Mouse (Mus musculus) Patski (cell line): ENCODE measurements around the gene Cldn4. TPM values are rescaled to one million over a fixed set of nuclear protein-coding genes. Genes with fewer than 3 reads are reported as not detected.
A peak's percentile ranks its signal among the peaks of the same experiment; 100 is the strongest.
"Not testable (repeated sequence)": the region's sequence is repeated elsewhere in the genome, so short reads cannot be mapped to it uniquely, and the experiment has no call there.

Experiments used
- ATAC-seq: fragments of 100-300 bp; one replicate; pipeline ENCODE4 v1.8.0; 2021
- CTCF ChIA-PET: fragments of 350-600 bp; sonication (Branson Sonifier 250); formaldehyde crosslinking; loops from one replicate; lab custom pipeline; 2022; ENCODE audit warnings: inconsistent platforms; lab: Charles Lee
- POLR2A ChIA-PET: fragments of 350-600 bp; sonication (Branson Sonifier 250); formaldehyde crosslinking; loops from one replicate; lab custom pipeline; 2022; ENCODE audit warnings: antibody characterized with exemption, inconsistent platforms; lab: Charles Lee
- DNase-seq: peaks from one replicate; pipeline ENCODE4 v3.0.0-alpha.2; 2011; ENCODE audit warnings: low read depth, low spot score
- H3K27me3 ChIP-seq: fragments of 371-371 bp; one replicate; pipeline ENCODE4 v1.5.1; 2021
- CTCF ChIP-seq: fragments of 100-300 bp; IDR thresholded peaks from one replicate; pipeline ENCODE4 v1.5.1; 2021
- in situ Hi-C: fragments of 300-500 bp; cut with MboI; formaldehyde crosslinking; loops from 3 replicates; pipeline ENCODE4 v1.11.1; 2018; ENCODE audit warnings: low pct_unique_long_range_greater_than_20kb, mixed read lengths
- polyA plus RNA-seq: library from polyadenylated mRNA; unstranded; gene quantifications from one replicate; pipeline ENCODE4 v1.2.3, GENCODE M21; 2021

The Cldn4 gene
- polyA plus RNA-seq, 1 experiment from 2014 or later = 0.09 TPM

- H3K27me3 ChIP-seq = no peaks in the 10 kb centered on the region
- ATAC-seq (no peak), DNase-seq (no peak)
- in situ Hi-C loops = no loop called here
- TF ChIP-seq CTCF = no peak
- POLR2A ChIA-PET = no interaction called here
- CTCF ChIA-PET = interaction anchor here (2.1 kb wide), 1 partner anchor 14 kb away, joined by 6 read pairs; no protein-coding TSS in a partner anchor
These were observed 818 bp upstream of the Cldn4 start for GRCm38 (mm10) chr5:134947420-134948084.

- POLR2A ChIA-PET = no interaction called here
- no peak for TF ChIP-seq CTCF
- CTCF ChIA-PET = interaction anchor here (0.9 to 2.1 kb wide), 3 partner anchors 12 to 39 kb away, joined by 3 to 7 read pairs (median 6); no protein-coding TSS in a partner anchor
- DNase-seq = no peak
- ATAC-seq = no peak
- no peaks in the 10 kb centered on the region for H3K27me3 ChIP-seq
- in situ Hi-C loops = no loop called here
These were observed 474 bp downstream of the Cldn4 start for GRCm38 (mm10) chr5:134946063-134946856.

GRCm38 (mm10) chr5:134945266-134945959 is 1.3 kb downstream of the Cldn4 start:
- ATAC-seq (no peak), DNase-seq (no peak)
- CTCF ChIA-PET = interaction anchor here (0.9 to 2.1 kb wide), 3 partner anchors 11 to 38 kb away, joined by 3 to 7 read pairs (median 6); no protein-coding TSS in a partner anchor
- no peak for TF ChIP-seq CTCF
- in situ Hi-C loops = no loop called here
- H3K27me3 ChIP-seq = no peaks in the 10 kb centered on the region
- POLR2A ChIA-PET = no interaction called here

- ATAC-seq = no peak
- in situ Hi-C loops = no loop called here
- ChIA-PET POLR2A (no interaction called here), CTCF (interaction anchor here (1.1 kb wide), 1 partner anchor 10 kb away, joined by 3 read pairs; no protein-coding TSS in a partner anchor)
- no peak for DNase-seq
- H3K27me3 ChIP-seq = no peaks in the 10 kb centered on the region
- no peak for TF ChIP-seq CTCF
These were observed 2.6 kb downstream of the Cldn4 start for GRCm38 (mm10) chr5:134944179-134944578.

DNA sequence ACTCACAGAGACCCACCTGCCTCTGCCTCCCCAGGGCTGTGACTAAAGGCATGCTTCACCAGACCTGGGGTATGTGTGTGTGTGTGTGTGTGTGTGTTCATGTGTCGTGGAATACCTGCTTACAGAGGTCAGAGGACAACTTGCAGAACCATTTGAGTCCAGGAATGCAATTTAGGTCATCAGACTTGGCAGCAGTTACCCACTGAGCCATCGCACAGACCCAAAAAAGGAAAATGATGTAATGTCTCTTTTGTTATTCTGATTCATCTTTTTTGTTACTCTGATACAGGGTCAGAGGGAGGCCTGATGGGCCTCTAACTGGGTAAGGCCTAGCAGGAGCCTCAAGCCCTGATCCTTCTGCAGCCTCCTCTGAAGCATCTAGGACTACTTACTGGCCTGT is 4.0 kb downstream of the Cldn4 start:
- peak; percentile 75 for DNase-seq
- in situ Hi-C loops = no loop called here

GRCm38 (mm10) chr5:134941472-134942209 is 5.1 kb downstream of the Cldn4 start:
- ATAC-seq = no peak
- no peaks in the 10 kb centered on the region for H3K27me3 ChIP-seq
- ChIA-PET CTCF (interaction anchor here (1.6 kb wide), 1 partner anchor 19 kb away, joined by 3 read pairs; no protein-coding TSS in a partner anchor), POLR2A (interaction anchor here (0.7 to 1.4 kb wide), 3 partner anchors 9 to 322 kb away, joined by 3 to 4 read pairs (median 4); partner anchors contain the start of gene Mettl27)
- in situ Hi-C loops = no loop called here
- no peak for TF ChIP-seq CTCF
- no peak for DNase-seq

More for the DNA sequence above, 4.0 kb downstream of the Cldn4 start:
- no peak for TF ChIP-seq CTCF
- ATAC-seq = peak; percentile 56
- H3K27me3 ChIP-seq = no peaks in the 10 kb centered on the region
- ChIA-PET CTCF (no interaction called here), POLR2A (interaction anchor here (0.7 to 1.0 kb wide), 3 partner anchors 11 to 320 kb away, joined by 3 to 4 read pairs (median 4); partner anchors contain the start of gene Mettl27)

DNA sequence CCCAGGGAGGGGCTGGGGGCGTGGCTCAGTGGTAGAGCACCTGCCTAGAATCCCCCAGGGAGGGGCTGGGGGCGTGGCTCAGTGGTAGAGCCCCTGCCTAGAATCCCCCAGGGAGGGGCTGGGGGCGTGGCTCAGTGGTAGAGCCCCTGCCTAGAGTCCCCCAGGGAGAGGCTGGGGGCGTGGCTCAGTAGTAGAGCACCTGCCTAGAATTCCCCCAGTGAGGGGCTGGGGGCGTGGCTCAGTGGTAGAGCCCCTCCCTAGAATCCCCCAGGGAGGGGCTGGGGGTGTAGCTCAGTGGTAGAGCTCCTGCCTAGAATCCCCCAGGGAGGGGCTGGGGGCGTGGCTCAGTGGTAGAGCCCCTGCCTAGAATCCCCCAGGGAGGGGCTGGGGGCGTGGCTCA is 7.2 kb downstream of the Cldn4 start:
- POLR2A ChIA-PET = interaction anchor here (1.2 kb wide), 1 partner anchor 18 kb away, joined by 4 read pairs; no protein-coding TSS in a partner anchor
- H3K27me3 ChIP-seq, in situ Hi-C loops, CTCF ChIA-PET, DNase-seq, ATAC-seq: not testable (repeated sequence)

DNA sequence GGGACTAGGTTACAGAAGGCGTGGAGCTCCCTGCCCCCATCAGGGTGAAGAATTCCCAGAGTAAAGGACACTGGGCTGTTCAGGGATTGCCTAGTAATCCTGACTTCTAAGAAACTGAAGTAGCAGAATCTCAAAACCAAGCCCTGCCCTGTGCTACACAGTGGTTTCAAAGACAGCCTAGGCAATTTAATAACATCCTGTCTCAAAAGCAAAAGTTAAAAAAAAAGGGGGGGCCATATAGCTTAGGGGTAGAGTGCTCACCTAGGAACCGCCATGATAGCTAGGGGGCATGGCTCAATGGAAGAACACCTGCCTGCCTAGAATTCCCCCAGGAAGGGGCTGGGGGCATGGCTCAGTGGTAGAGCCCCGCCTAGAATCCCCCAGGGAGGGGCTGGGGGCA is 7.7 kb downstream of the Cldn4 start:
- ChIA-PET CTCF (no interaction called here), POLR2A (interaction anchor here (1.2 kb wide), 1 partner anchor 18 kb away, joined by 4 read pairs; no protein-coding TSS in a partner anchor)
- in situ Hi-C loops = no loop called here
- DNase-seq = no peak
- no peak for ATAC-seq
- H3K27me3 ChIP-seq = no peaks in the 10 kb centered on the region
- TF ChIP-seq CTCF = no peak

DNA sequence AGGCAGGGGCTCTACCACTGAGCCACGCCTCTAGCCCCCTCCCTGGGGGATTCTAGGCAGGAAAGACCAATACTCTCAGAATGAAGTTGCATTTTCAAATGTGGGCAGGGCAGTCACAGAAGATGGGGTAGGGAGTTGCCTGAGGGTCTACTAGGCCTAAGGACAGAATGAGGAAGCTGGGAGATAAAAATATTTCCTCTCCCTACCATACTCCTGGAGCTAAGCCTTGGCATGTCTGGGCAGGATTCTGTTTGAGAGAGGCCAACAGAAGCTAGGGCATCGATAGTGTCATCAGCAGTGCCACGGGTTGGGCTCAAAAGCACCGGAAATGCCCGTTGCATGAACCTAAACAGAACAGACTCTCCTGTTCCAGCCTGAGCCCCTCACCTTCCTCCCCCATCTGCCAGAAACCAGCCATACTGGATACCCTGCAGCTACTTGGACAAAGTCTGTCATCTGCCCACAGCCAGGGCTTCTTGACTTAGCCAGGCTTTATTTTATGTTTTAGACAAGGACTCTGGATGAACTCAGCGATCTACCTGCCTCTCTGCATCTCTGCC is 10.0 kb downstream of the Cldn4 start:
- DNase-seq (no peak), ATAC-seq (no peak)
- no peak for TF ChIP-seq CTCF
- ChIA-PET CTCF (interaction anchor here (2.1 to 6.4 kb wide), 2 partner anchors 26 to 29 kb away, joined by 7 to 86 read pairs; no protein-coding TSS in a partner anchor), POLR2A (no interaction called here)
- H3K27me3 ChIP-seq = no peaks in the 10 kb centered on the region
- in situ Hi-C loops = no loop called here
